In genomic region chr5:113268246-113268645, GRCm38 (mm10) we compare ENCODE assay signal across 26 mouse cellular contexts. TPM values are rescaled to one million over a fixed set of nuclear protein-coding genes. Genes with fewer than 3 reads are reported as not detected.
DNase-seq lines count a peak whose midpoint lies in the region; ATAC-seq and TF ChIP-seq lines count a peak whose summit lies in the region.
"Had no signal": no experiment of that assay in that cellular context is flagged by ENCODE, and none has a peak within 500 bp of the region (broad histone marks: within the 10 kb centered on the region; RNA-seq: fewer than 3 reads in every experiment).

No protein-coding gene starts in this region.

- H3K4me3 ChIP-seq in hindbrain, embryonic 14.5 days (replicated peaks; ENCODE audit: low read length) = no peak overlapping the region
- H3K4me3 ChIP-seq in hindbrain, postnatal 0 days (ENCODE audit: low read length) = no peak overlapping the region
- no peak overlapping the region for H3K4me3 ChIP-seq in liver, embryonic 13.5 days (replicated peaks)
- no peak overlapping the region for H3K4me3 ChIP-seq in liver, embryonic 11.5 days (ENCODE audit: low read depth, low read length)
- no peak overlapping the region for H3K4me3 ChIP-seq in embryonic facial prominence, embryonic 12.5 days
- no peak overlapping the region for H3K4me3 ChIP-seq in embryonic facial prominence, embryonic 13.5 days
- H3K4me3 ChIP-seq: gastrocnemius, adult 2 months; hindbrain, embryonic 10.5 days; intestine, embryonic 15.5 days; layer of hippocampus, adult 2 months; limb, embryonic 15.5 days had no signal

- no peak for TF ChIP-seq CTCF in hindbrain, postnatal 0 days (IDR thresholded peaks at IDR 0.05; ENCODE audit: low read depth)

- H3K9me3 ChIP-seq in hindbrain, embryonic 14.5 days (ENCODE audit: control insufficient read depth, low read length) = no peaks in the 10 kb centered on the region
- no peaks in the 10 kb centered on the region for H3K9me3 ChIP-seq in hindbrain, postnatal 0 days (ENCODE audit: low read length)
- no peaks in the 10 kb centered on the region; the same call in 1 of the 2 replicates for H3K9me3 ChIP-seq in liver, embryonic 13.5 days (replicated peaks)
- no peaks in the 10 kb centered on the region for H3K9me3 ChIP-seq in liver, embryonic 11.5 days (ENCODE audit: control insufficient read depth, low read length)
- 0 out of 2 replicates have a peak, but pooled peaks cover 3% of the 10 kb centered on the region for H3K9me3 ChIP-seq in embryonic facial prominence, embryonic 12.5 days
- 0 out of 2 replicates have a peak, but pooled peaks cover 2% of the 10 kb centered on the region for H3K9me3 ChIP-seq in embryonic facial prominence, embryonic 13.5 days
- H3K9me3 ChIP-seq: intestine, embryonic 15.5 days; limb, embryonic 15.5 days had no signal

- peaks cover 61% of the 10 kb centered on the region for H3K36me3 ChIP-seq in hindbrain, embryonic 14.5 days (replicated peaks; ENCODE audit: control insufficient read depth, insufficient read depth)
- peaks cover 10% of the 10 kb centered on the region; the same call in 1 of the 2 replicates for H3K36me3 ChIP-seq in hindbrain, postnatal 0 days (ENCODE audit: insufficient read depth, low read length)
- no peaks in the 10 kb centered on the region for H3K36me3 ChIP-seq in liver, embryonic 13.5 days
- 0 out of 2 replicates have a peak, but pooled peaks cover 2% of the 10 kb centered on the region for H3K36me3 ChIP-seq in liver, embryonic 11.5 days (ENCODE audit: control insufficient read depth, insufficient read depth, low read length)
- H3K36me3 ChIP-seq in embryonic facial prominence, embryonic 12.5 days = 0 out of 2 replicates have a peak, but pooled peaks cover 4% of the 10 kb centered on the region
- H3K36me3 ChIP-seq in embryonic facial prominence, embryonic 13.5 days = no peaks in the 10 kb centered on the region
- H3K36me3 ChIP-seq: intestine, embryonic 15.5 days; limb, embryonic 15.5 days had no signal

- no peak overlapping the region for H3K27ac ChIP-seq in hindbrain, embryonic 14.5 days
- no peak overlapping the region for H3K27ac ChIP-seq in hindbrain, postnatal 0 days
- H3K27ac ChIP-seq in liver, embryonic 13.5 days = no peak overlapping the region
- no peak overlapping the region for H3K27ac ChIP-seq in liver, embryonic 11.5 days (ENCODE audit: low read depth, low read length)
- H3K27ac ChIP-seq in embryonic facial prominence, embryonic 12.5 days = no peak overlapping the region
- no peak overlapping the region for H3K27ac ChIP-seq in embryonic facial prominence, embryonic 13.5 days
- H3K27ac ChIP-seq: gastrocnemius, adult 2 months; hindbrain, embryonic 10.5 days; intestine, embryonic 15.5 days; kidney, postnatal 0 days; layer of hippocampus, adult 2 months; limb, embryonic 15.5 days had no signal

- DNase-seq in hindbrain, embryonic 14.5 days (ENCODE audit: low spot score) = no peak
- DNase-seq in hindbrain, postnatal 0 days (ENCODE audit: low spot score) = no peak
- DNase-seq in liver, embryonic 13.5 days = no peak
- DNase-seq in liver, embryonic 11.5 days (ENCODE audit: low spot score) = no peak
- no peak for DNase-seq in urinary bladder, postnatal 36 days (ENCODE audit: low spot score in 2 of 2)
- DNase-seq: cerebellum, adult 18-20 months; cerebellum, postnatal 25 days; gastrocnemius, adult 2 months; layer of hippocampus, postnatal 36 days; lung, adult 2 months; lung, postnatal 4 days; right cerebral cortex, postnatal 4 days; thymus, postnatal 36 days had no signal

- no peaks in the 10 kb centered on the region for H3K27me3 ChIP-seq in hindbrain, embryonic 14.5 days (ENCODE audit: control insufficient read depth, insufficient read depth, low read length)
- no peaks in the 10 kb centered on the region for H3K27me3 ChIP-seq in hindbrain, postnatal 0 days (ENCODE audit: insufficient read depth, low read length)
- no peaks in the 10 kb centered on the region for H3K27me3 ChIP-seq in liver, embryonic 13.5 days
- no peaks in the 10 kb centered on the region for H3K27me3 ChIP-seq in liver, embryonic 11.5 days (replicated peaks; ENCODE audit: control insufficient read depth, insufficient read depth, low read length)
- H3K27me3 ChIP-seq in embryonic facial prominence, embryonic 12.5 days = no peaks in the 10 kb centered on the region
- H3K27me3 ChIP-seq in embryonic facial prominence, embryonic 13.5 days = no peaks in the 10 kb centered on the region
- H3K27me3 ChIP-seq: intestine, embryonic 15.5 days; limb, embryonic 15.5 days had no signal

- ATAC-seq in hindbrain, embryonic 14.5 days (ENCODE audit: low FRiP score) = peak; percentile 62; the same call in 1 of the 2 replicates
- ATAC-seq in hindbrain, postnatal 0 days = no peak
- ATAC-seq in liver, embryonic 13.5 days (ENCODE audit: low read depth) = peak; percentile 39; the same call in 1 of the 2 replicates
- ATAC-seq in liver, embryonic 11.5 days (replicated peaks; ENCODE audit: low FRiP score) = no peak; the same call in 1 of the 2 replicates
- peak; percentile 60; the same call in 1 of the 2 replicates for ATAC-seq in embryonic facial prominence, embryonic 12.5 days (ENCODE audit: insufficient number of reproducible peaks, insufficient read depth, low FRiP score, low TSS enrichment)
- ATAC-seq in embryonic facial prominence, embryonic 13.5 days (ENCODE audit: insufficient number of reproducible peaks, insufficient read depth, low FRiP score, low TSS enrichment, low read depth) = peak; percentile 27; the same call in 1 of the 2 replicates
- ATAC-seq: intestine, embryonic 15.5 days had no signal

- no peaks in the 10 kb centered on the region for H3K4me1 ChIP-seq in hindbrain, embryonic 14.5 days (replicated peaks; ENCODE audit: control insufficient read depth, insufficient read depth, low read length)
- no peaks in the 10 kb centered on the region for H3K4me1 ChIP-seq in hindbrain, postnatal 0 days (ENCODE audit: insufficient read depth, low read length)
- H3K4me1 ChIP-seq in liver, embryonic 13.5 days (replicated peaks) = no peaks in the 10 kb centered on the region
- no peaks in the 10 kb centered on the region for H3K4me1 ChIP-seq in liver, embryonic 11.5 days (replicated peaks; ENCODE audit: control insufficient read depth, insufficient read depth, low read length)
- H3K4me1 ChIP-seq in embryonic facial prominence, embryonic 12.5 days = no peaks in the 10 kb centered on the region
- H3K4me1 ChIP-seq in embryonic facial prominence, embryonic 13.5 days = no peaks in the 10 kb centered on the region
- H3K4me1 ChIP-seq: intestine, embryonic 15.5 days; limb, embryonic 15.5 days had no signal

- H3K9ac ChIP-seq in hindbrain, embryonic 14.5 days = no peak overlapping the region
- no peak overlapping the region for H3K9ac ChIP-seq in hindbrain, postnatal 0 days (replicated peaks; ENCODE audit: low read length)
- H3K9ac ChIP-seq in liver, embryonic 13.5 days = no peak overlapping the region
- H3K9ac ChIP-seq in liver, embryonic 11.5 days (ENCODE audit: low read depth, low read length) = no peak overlapping the region
- no peak overlapping the region for H3K9ac ChIP-seq in embryonic facial prominence, embryonic 12.5 days
- no peak overlapping the region for H3K9ac ChIP-seq in embryonic facial prominence, embryonic 13.5 days
- H3K9ac ChIP-seq: intestine, embryonic 15.5 days; limb, embryonic 15.5 days had no signal

- no peak overlapping the region for H3K4me2 ChIP-seq in hindbrain, embryonic 14.5 days (replicated peaks)
- H3K4me2 ChIP-seq in hindbrain, postnatal 0 days (ENCODE audit: low read depth, low read length) = no peak overlapping the region
- no peak overlapping the region for H3K4me2 ChIP-seq in liver, embryonic 13.5 days
- H3K4me2 ChIP-seq in liver, embryonic 11.5 days = no peak overlapping the region
- no peak overlapping the region for H3K4me2 ChIP-seq in embryonic facial prominence, embryonic 12.5 days (replicated peaks)
- H3K4me2 ChIP-seq in embryonic facial prominence, embryonic 13.5 days = no peak overlapping the region
- H3K4me2 ChIP-seq: intestine, embryonic 15.5 days; limb, embryonic 15.5 days had no signal

RNA-seq across cellular contexts. Expression of gene Tmem211, which starts 41.5 kb away (rescaled TPM):
- polyA plus RNA-seq in hindbrain, embryonic 14.5 days (2014; fragmentation: Nextera tagmentation; extraction: Ambion mirVana) = not detected in 2 replicates
- total RNA-seq in hindbrain, postnatal 0 days (2014; rRNA removed) = 0.16 TPM in 1 of 2 replicates, not detected in the other
- 0.10 TPM in 1 of 2 replicates, not detected in the other for polyA plus RNA-seq in hindbrain, postnatal 0 days (2015; fragmentation: Nextera tagmentation; extraction: Ambion mirVana)
- not detected in 2 replicates for polyA plus RNA-seq in liver, embryonic 13.5 days (2015; fragmentation: Nextera tagmentation; extraction: Ambion mirVana)
- 0.09 TPM in 1 of 2 replicates, not detected in the other for polyA plus RNA-seq in liver, embryonic 11.5 days (2014; fragmentation: Nextera tagmentation; extraction: Ambion mirVana)
- 0.24 and 0.42 TPM in 2 replicates for polyA plus RNA-seq in embryonic facial prominence, embryonic 12.5 days (2016; fragmentation: Nextera tagmentation; extraction: Ambion mirVana)
- 0.61 TPM in 1 of 2 replicates, not detected in the other for polyA plus RNA-seq in embryonic facial prominence, embryonic 13.5 days (2015; fragmentation: Nextera tagmentation; extraction: Ambion mirVana)
- total RNA-seq: adrenal gland, adult 18-20 months; adrenal gland, postnatal 4 days; gastrocnemius, adult 2 months; granulocyte monocyte progenitor cell, adult 5-6 weeks; layer of hippocampus, adult 2 months; layer of hippocampus, postnatal 36 days; left cerebral cortex, postnatal 14 days; midbrain, postnatal 0 days had no signal
- polyA plus RNA-seq: heart, embryonic 16.5 days; hindbrain, embryonic 10.5 days; intestine, embryonic 15.5 days; midbrain, postnatal 0 days had no signal

RNA-seq across cellular contexts. Expression of gene Sgsm1, which starts 42.3 kb away (rescaled TPM):
- polyA plus RNA-seq in hindbrain, embryonic 14.5 days (2014; fragmentation: Nextera tagmentation; extraction: Ambion mirVana) = 14.8 and 15.0 TPM in 2 replicates
- 33.4 and 43.4 TPM in 2 replicates for total RNA-seq in hindbrain, postnatal 0 days (2014; rRNA removed)
- polyA plus RNA-seq in hindbrain, postnatal 0 days (2015; fragmentation: Nextera tagmentation; extraction: Ambion mirVana) = 13.8 and 15.2 TPM in 2 replicates
- 1.4 and 2.0 TPM in 2 replicates for polyA plus RNA-seq in liver, embryonic 13.5 days (2015; fragmentation: Nextera tagmentation; extraction: Ambion mirVana)
- 4.9 TPM in 2 replicates for polyA plus RNA-seq in liver, embryonic 11.5 days (2014; fragmentation: Nextera tagmentation; extraction: Ambion mirVana)
- polyA plus RNA-seq in embryonic facial prominence, embryonic 12.5 days (2016; fragmentation: Nextera tagmentation; extraction: Ambion mirVana) = 5.3 and 5.6 TPM in 2 replicates
- 2.7 and 3.5 TPM in 2 replicates for polyA plus RNA-seq in embryonic facial prominence, embryonic 13.5 days (2015; fragmentation: Nextera tagmentation; extraction: Ambion mirVana)
- total RNA-seq: granulocyte monocyte progenitor cell, adult 5-6 weeks had no signal

RNA-seq across cellular contexts. Expression of gene 2900026A02Rik, which starts 47.2 kb away (rescaled TPM):
- polyA plus RNA-seq in hindbrain, embryonic 14.5 days (2014; fragmentation: Nextera tagmentation; extraction: Ambion mirVana) = 2.5 and 2.6 TPM in 2 replicates
- 9.2 and 10.6 TPM in 2 replicates for total RNA-seq in hindbrain, postnatal 0 days (2014; rRNA removed)
- polyA plus RNA-seq in hindbrain, postnatal 0 days (2015; fragmentation: Nextera tagmentation; extraction: Ambion mirVana) = 2.5 and 3.1 TPM in 2 replicates
- polyA plus RNA-seq in liver, embryonic 13.5 days (2015; fragmentation: Nextera tagmentation; extraction: Ambion mirVana) = 0.98 and 1.2 TPM in 2 replicates
- polyA plus RNA-seq in liver, embryonic 11.5 days (2014; fragmentation: Nextera tagmentation; extraction: Ambion mirVana) = 1.8 and 2.2 TPM in 2 replicates
- 5.3 and 5.8 TPM in 2 replicates for polyA plus RNA-seq in embryonic facial prominence, embryonic 12.5 days (2016; fragmentation: Nextera tagmentation; extraction: Ambion mirVana)
- 8.6 and 10.2 TPM in 2 replicates for polyA plus RNA-seq in embryonic facial prominence, embryonic 13.5 days (2015; fragmentation: Nextera tagmentation; extraction: Ambion mirVana)

Comparison
In these comparisons a context has a peak if more than half of its experiments do, and no peak if none do; other contexts are left out.
1. ATAC-seq: peak in hindbrain, embryonic 14.5 days (single experiment), liver, embryonic 13.5 days (single experiment), embryonic facial prominence, embryonic 12.5 days (single experiment) and embryonic facial prominence, embryonic 13.5 days (single experiment); none in hindbrain, postnatal 0 days (single experiment) and liver, embryonic 11.5 days (single experiment).